Mouse (Mus musculus): ENCODE results near the gene Cebpe. TPM values are rescaled to one million over a fixed set of nuclear protein-coding genes. Genes with fewer than 3 reads are reported as not detected.
A peak's percentile ranks its signal among the peaks of the same experiment; 100 is the strongest.

Cebpe gene
- polyA plus RNA-seq, 1 experiment from 2014 or later = not detected

DNA sequence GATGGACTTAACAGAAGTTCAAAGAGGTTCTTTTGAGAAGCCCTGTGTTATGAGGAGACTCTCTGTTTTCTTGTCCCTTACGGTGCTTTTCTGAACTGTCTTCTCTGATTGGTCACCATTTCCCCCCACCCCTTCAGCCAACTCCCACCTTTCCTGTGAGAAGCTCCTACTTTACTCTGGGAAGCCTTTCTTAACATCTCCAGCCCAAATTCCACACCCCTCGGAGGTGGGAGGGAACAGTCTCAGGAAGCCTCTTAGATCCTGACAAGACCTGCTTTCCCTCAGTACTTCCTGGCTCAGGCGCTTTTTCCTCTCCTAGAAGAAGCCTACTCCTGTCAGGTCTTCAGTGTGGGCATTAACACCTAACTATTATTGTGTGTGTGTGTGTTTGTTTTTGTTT is 12.4 kb downstream of the Cebpe start:
- no peaks in the 10 kb centered on the region for H3K9me3 ChIP-seq (ENCODE audit: control insufficient read depth, low read depth, low read length)
- H3K9ac ChIP-seq (replicated peaks; ENCODE audit: low read depth, low read length) = no peak overlapping the region
- H3K4me3 ChIP-seq (ENCODE audit: low read depth, low read length) = no peak overlapping the region
- no peak for ATAC-seq (ENCODE audit: insufficient number of reproducible peaks, insufficient read depth, low FRiP score, low read depth)
- no peaks in the 10 kb centered on the region for H3K27me3 ChIP-seq (ENCODE audit: control insufficient read depth, insufficient read depth, low read length)
- WGBS = 32% methylated on average over 3 of the region's 3 CpGs
- no peak overlapping the region for H3K4me2 ChIP-seq (replicated peaks; ENCODE audit: low read depth, low read length)
- H3K36me3 ChIP-seq (ENCODE audit: control insufficient read depth, insufficient read depth, low read length) = no peaks in the 10 kb centered on the region
- no peak overlapping the region for H3K27ac ChIP-seq (ENCODE audit: low read length)
- no peaks in the 10 kb centered on the region for H3K4me1 ChIP-seq (ENCODE audit: control insufficient read depth, insufficient read depth, low read length)

DNA sequence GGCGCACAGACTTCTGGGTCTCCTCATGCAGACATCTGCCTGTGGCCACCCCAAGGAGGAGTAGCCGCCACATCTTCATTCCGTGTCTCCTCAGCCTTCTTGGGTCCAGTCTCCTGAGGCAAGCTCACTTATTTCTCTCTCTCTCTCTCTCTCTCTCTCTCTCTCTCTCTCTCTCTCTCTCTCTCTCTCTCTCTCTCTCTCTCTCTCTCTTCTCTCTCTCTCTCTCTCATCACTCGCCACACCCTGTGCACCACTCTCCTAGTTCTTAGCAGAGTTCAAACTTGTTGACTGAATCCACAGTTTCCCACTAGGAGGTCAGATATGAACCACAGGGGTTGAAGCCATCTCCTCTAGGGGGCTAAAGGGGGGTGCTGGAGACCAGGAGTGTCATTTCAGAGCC is 13.2 kb downstream of the Cebpe start, which contains the start of gene Gm29776:
Gene Gm29776, minus strand, starts transcription at position 101 of the 400 bp plus-strand sequence.
- Histone ChIP-seq H3K4me1 (ENCODE audit: control insufficient read depth, insufficient read depth, low read length) (no peaks in the 10 kb centered on the region), H3K9ac (replicated peaks; ENCODE audit: low read depth, low read length) (no peak within 1 kb of the TSS), H3K4me3 (ENCODE audit: low read depth, low read length) (no peak within 1 kb of the TSS), H3K4me2 (replicated peaks; ENCODE audit: low read depth, low read length) (no peak within 1 kb of the TSS), H3K27ac (ENCODE audit: low read length) (no peak within 1 kb of the TSS), H3K27me3 (ENCODE audit: control insufficient read depth, insufficient read depth, low read length) (no peaks in the 10 kb centered on the region), H3K9me3 (ENCODE audit: control insufficient read depth, low read depth, low read length) (no peaks in the 10 kb centered on the region), H3K36me3 (ENCODE audit: control insufficient read depth, insufficient read depth, low read length) (peaks cover 1% of the 10 kb centered on the region; the same call in 1 of the 2 replicates)
- no peak for ATAC-seq (ENCODE audit: insufficient number of reproducible peaks, insufficient read depth, low FRiP score, low read depth)
- 54% methylated on average over 4 of the region's 4 CpGs for WGBS

DNA sequence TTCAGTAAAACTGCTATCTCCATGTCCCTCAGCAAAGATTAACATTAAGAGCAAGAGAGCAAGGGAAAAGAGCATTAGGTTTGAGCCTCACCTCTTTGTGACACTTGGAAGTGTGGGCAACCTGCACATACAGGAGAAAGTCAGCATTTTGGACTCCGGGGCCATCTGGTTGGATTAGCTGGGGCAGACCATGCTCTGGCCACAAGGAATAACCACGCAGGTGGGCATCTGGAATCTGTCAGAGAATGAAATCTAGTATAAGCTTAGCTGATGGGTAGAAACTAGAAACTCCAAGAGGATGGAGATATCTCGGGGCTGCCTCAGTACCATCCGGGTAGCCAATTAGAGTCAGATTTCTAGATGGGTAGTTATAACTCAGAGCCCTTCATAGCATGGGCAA is 15.2 kb downstream of the Cebpe start:
- Histone ChIP-seq H3K4me3 (ENCODE audit: low read depth, low read length) (no peak overlapping the region), H3K9ac (replicated peaks; ENCODE audit: low read depth, low read length) (no peak overlapping the region), H3K27me3 (ENCODE audit: control insufficient read depth, insufficient read depth, low read length) (no peaks in the 10 kb centered on the region), H3K27ac (ENCODE audit: low read length) (no peak overlapping the region), H3K9me3 (ENCODE audit: control insufficient read depth, low read depth, low read length) (no peaks in the 10 kb centered on the region), H3K36me3 (ENCODE audit: control insufficient read depth, insufficient read depth, low read length) (peaks cover 7% of the 10 kb centered on the region), H3K4me1 (ENCODE audit: control insufficient read depth, insufficient read depth, low read length) (no peaks in the 10 kb centered on the region), H3K4me2 (replicated peaks; ENCODE audit: low read depth, low read length) (no peak overlapping the region)
- ATAC-seq (ENCODE audit: insufficient number of reproducible peaks, insufficient read depth, low FRiP score, low read depth) = no peak
- WGBS = 79% methylated on average over 4 of the region's 4 CpGs

DNA sequence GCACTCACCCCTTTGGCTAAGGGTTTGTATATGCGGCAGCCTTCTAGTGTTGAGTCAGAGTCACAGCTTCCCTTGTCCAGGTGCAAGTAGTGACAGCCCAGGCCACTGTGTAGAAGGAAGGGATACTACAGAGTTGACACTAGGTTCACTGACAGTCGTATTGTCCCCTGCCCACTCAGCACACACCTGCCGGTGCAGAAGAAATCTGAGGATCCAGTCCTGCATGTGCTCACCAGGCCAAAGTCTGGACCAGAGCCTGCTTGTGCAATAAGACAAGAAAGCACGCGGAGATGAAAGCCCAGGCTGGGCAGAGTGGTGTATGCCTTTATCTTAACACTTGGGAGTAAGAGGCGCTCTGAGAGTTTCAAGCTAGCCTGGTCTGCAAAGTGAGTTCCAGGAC is 16.9 kb downstream of the Cebpe start:
- ATAC-seq (ENCODE audit: insufficient number of reproducible peaks, insufficient read depth, low FRiP score, low read depth) = no peak
- no peak overlapping the region for H3K9ac ChIP-seq (replicated peaks; ENCODE audit: low read depth, low read length)
- no peak overlapping the region for H3K4me2 ChIP-seq (replicated peaks; ENCODE audit: low read depth, low read length)
- no peaks in the 10 kb centered on the region for H3K4me1 ChIP-seq (ENCODE audit: control insufficient read depth, insufficient read depth, low read length)
- no peak overlapping the region for H3K27ac ChIP-seq (ENCODE audit: low read length)
- no peaks in the 10 kb centered on the region for H3K9me3 ChIP-seq (ENCODE audit: control insufficient read depth, low read depth, low read length)
- WGBS = 62% methylated on average over 6 of the region's 6 CpGs
- peaks cover 15% of the 10 kb centered on the region for H3K36me3 ChIP-seq (ENCODE audit: control insufficient read depth, insufficient read depth, low read length)
- no peaks in the 10 kb centered on the region for H3K27me3 ChIP-seq (ENCODE audit: control insufficient read depth, insufficient read depth, low read length)
- H3K4me3 ChIP-seq (ENCODE audit: low read depth, low read length) = no peak overlapping the region

DNA sequence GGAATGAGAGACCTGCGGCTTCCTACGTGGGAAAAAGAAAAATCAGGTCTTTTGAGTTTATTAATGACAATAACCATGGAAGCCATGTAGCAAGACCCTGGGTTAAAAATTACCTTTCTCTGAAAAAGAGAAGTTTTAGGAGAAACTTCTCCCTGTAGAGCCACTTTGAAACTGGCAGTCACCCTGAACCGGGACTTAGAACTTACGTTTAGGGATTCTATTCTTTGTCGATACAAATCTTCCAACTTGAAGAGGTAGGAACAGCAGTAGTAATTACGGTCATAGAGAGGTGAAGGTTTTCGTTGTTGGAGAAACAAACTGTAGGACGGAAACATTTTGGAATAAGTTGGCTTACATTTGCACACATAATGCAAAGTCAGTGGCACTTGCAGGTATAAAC is 24.7 kb downstream of the Cebpe start:
- no peaks in the 10 kb centered on the region for H3K9me3 ChIP-seq (ENCODE audit: control insufficient read depth, low read depth, low read length)
- no peaks in the 10 kb centered on the region for H3K27me3 ChIP-seq (ENCODE audit: control insufficient read depth, insufficient read depth, low read length)
- peaks cover 21% of the 10 kb centered on the region for H3K36me3 ChIP-seq (ENCODE audit: control insufficient read depth, insufficient read depth, low read length)
- H3K9ac ChIP-seq (replicated peaks; ENCODE audit: low read depth, low read length) = peak overlapping the region; percentile 68
- H3K4me1 ChIP-seq (ENCODE audit: control insufficient read depth, insufficient read depth, low read length) = peaks cover 13% of the 10 kb centered on the region; the same call in 1 of the 2 replicates
- ATAC-seq (ENCODE audit: insufficient number of reproducible peaks, insufficient read depth, low FRiP score, low read depth) = no peak
- peak overlapping the region; percentile 61 for H3K4me2 ChIP-seq (replicated peaks; ENCODE audit: low read depth, low read length)
- 4% methylated on average over 8 of the region's 8 CpGs for WGBS
- peak overlapping the region; percentile 84 for H3K4me3 ChIP-seq (ENCODE audit: low read depth, low read length)
- peak overlapping the region; percentile 66; the same call in 1 of the 2 replicates for H3K27ac ChIP-seq (ENCODE audit: low read length)

DNA sequence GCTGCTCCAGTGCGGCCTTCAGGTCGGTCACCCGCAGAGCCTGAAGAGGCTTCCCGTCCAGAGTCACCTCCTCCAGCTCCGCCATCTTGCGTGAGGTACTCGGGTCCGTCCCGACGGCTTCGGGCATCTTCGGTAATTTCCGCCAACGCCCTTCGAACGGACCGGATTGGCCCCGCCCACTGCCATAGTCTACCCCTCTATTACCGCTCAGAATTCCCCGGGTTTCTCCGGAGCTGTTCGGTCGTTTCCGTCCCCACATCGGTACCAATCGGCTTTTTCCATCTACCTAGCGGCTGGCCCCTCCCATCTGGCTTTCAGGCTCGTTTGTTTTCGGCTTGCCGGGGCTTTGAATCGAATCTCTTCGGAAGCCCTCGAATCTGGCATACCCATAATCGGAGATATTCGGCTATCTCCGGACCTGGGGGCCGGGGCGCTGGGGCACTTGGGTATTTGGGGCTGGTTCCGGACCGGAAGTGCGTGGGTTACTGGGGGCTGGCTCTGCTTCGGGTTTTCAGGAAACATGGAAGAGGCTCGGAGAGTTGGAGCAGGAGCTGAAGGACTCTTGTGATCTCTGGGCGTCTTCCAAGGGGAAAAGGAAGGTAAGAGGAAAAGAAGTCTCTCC is 25.3 kb downstream of the Cebpe start, which contains the start of gene Acin1:
Gene Acin1, minus strand, starts transcription at position 410 of the 622 bp plus-strand sequence.
- H3K27me3 ChIP-seq (ENCODE audit: control insufficient read depth, insufficient read depth, low read length) = no peaks in the 10 kb centered on the region
- peak; percentile 96 for ATAC-seq (ENCODE audit: insufficient number of reproducible peaks, insufficient read depth, low FRiP score, low read depth)
- no peaks in the 10 kb centered on the region for H3K9me3 ChIP-seq (ENCODE audit: control insufficient read depth, low read depth, low read length)
- WGBS = under 1% methylated on average over 44 of the region's 44 CpGs
- peak within 1 kb of the TSS; percentile 84 for H3K4me3 ChIP-seq (ENCODE audit: low read depth, low read length)
- H3K27ac ChIP-seq (ENCODE audit: low read length) = peak within 1 kb of the TSS; percentile 96
- H3K9ac ChIP-seq (replicated peaks; ENCODE audit: low read depth, low read length) = peak within 1 kb of the TSS; percentile 97
- peak within 1 kb of the TSS; percentile 72 for H3K4me2 ChIP-seq (replicated peaks; ENCODE audit: low read depth, low read length)
- H3K4me1 ChIP-seq (ENCODE audit: control insufficient read depth, insufficient read depth, low read length) = peaks cover 13% of the 10 kb centered on the region; the same call in 1 of the 2 replicates
- H3K36me3 ChIP-seq (ENCODE audit: control insufficient read depth, insufficient read depth, low read length) = peaks cover 24% of the 10 kb centered on the region

DNA sequence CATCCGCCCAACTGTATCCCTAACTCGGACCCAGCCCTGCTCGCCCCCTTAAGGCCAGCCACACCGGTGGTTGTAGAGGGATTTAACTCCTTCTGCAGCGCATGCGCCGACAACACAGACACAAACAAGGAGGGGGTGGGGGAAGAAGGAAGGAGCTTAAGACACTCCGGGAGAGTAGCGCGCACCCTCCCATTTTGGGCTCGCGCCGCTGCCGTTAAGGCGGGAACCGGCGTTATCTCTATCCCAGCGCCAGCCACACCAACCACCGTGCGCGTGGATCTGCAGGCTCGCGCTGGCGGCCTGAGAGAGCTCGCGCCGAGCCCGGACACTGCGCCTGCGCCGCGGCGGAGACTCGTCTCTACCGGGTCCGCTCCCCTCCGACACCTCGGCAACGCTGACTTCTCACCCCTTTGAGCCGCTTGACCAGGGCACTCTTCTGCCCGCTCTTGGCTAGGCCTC is 25.9 kb downstream of the Cebpe start, which contains the start of gene 1700123O20Rik:
Gene 1700123O20Rik, plus strand, starts transcription at position 154 of the 459 bp plus-strand sequence.
- Histone ChIP-seq H3K36me3 (ENCODE audit: control insufficient read depth, insufficient read depth, low read length) (peaks cover 24% of the 10 kb centered on the region), H3K27ac (ENCODE audit: low read length) (peak within 1 kb of the TSS; percentile 96), H3K9me3 (ENCODE audit: control insufficient read depth, low read depth, low read length) (no peaks in the 10 kb centered on the region), H3K4me3 (ENCODE audit: low read depth, low read length) (peak within 1 kb of the TSS; percentile 84), H3K9ac (replicated peaks; ENCODE audit: low read depth, low read length) (peak within 1 kb of the TSS; percentile 97), H3K27me3 (ENCODE audit: control insufficient read depth, insufficient read depth, low read length) (no peaks in the 10 kb centered on the region), H3K4me1 (ENCODE audit: control insufficient read depth, insufficient read depth, low read length) (peaks cover 13% of the 10 kb centered on the region; the same call in 1 of the 2 replicates), H3K4me2 (replicated peaks; ENCODE audit: low read depth, low read length) (peak within 1 kb of the TSS; percentile 72)
- ATAC-seq (ENCODE audit: insufficient number of reproducible peaks, insufficient read depth, low FRiP score, low read depth) = peak; percentile 76
- WGBS = under 1% methylated on average over 41 of the region's 41 CpGs

DNA sequence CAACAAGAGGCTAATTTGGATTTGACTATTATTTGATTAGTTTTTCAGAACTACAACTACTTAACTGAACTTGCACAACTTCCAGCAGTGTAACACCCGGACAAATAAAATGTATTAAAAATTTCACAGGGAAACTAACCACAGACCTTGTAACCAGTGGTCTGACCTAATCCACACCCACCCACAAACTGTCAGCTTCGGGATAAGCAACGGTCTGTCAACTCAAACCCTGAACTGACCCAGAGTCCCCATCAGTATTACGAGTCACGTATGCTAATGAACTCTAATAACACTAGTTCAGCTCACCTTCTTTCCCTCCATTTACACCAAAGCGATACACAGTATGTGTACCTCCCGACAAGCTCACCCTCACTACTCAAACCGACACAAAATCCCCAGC is 26.5 kb downstream of the Cebpe start:
- H3K27ac ChIP-seq (ENCODE audit: low read length) = no peak overlapping the region
- H3K4me2 ChIP-seq (replicated peaks; ENCODE audit: low read depth, low read length) = peak overlapping the region; percentile 72
- peak overlapping the region; percentile 97 for H3K9ac ChIP-seq (replicated peaks; ENCODE audit: low read depth, low read length)
- H3K4me1 ChIP-seq (ENCODE audit: control insufficient read depth, insufficient read depth, low read length) = peaks cover 13% of the 10 kb centered on the region; the same call in 1 of the 2 replicates
- no peaks in the 10 kb centered on the region for H3K9me3 ChIP-seq (ENCODE audit: control insufficient read depth, low read depth, low read length)
- ATAC-seq (ENCODE audit: insufficient number of reproducible peaks, insufficient read depth, low FRiP score, low read depth) = no peak
- H3K36me3 ChIP-seq (ENCODE audit: control insufficient read depth, insufficient read depth, low read length) = peaks cover 19% of the 10 kb centered on the region
- 12% methylated on average over 8 of the region's 8 CpGs for WGBS
- H3K4me3 ChIP-seq (ENCODE audit: low read depth, low read length) = peak overlapping the region; percentile 84
- H3K27me3 ChIP-seq (ENCODE audit: control insufficient read depth, insufficient read depth, low read length) = no peaks in the 10 kb centered on the region

All from stomach, embryonic 14.5 days (tissue).